Mouse (Mus musculus): ENCODE measurements around the gene Slc39a12. TPM values are rescaled to one million over a fixed set of nuclear protein-coding genes. Genes with fewer than 3 reads are reported as not detected.

Gene Slc39a12
- polyA plus RNA-seq (2012; rRNA removed), result 0.07 and 0.09 TPM in 2 replicates

DNA sequence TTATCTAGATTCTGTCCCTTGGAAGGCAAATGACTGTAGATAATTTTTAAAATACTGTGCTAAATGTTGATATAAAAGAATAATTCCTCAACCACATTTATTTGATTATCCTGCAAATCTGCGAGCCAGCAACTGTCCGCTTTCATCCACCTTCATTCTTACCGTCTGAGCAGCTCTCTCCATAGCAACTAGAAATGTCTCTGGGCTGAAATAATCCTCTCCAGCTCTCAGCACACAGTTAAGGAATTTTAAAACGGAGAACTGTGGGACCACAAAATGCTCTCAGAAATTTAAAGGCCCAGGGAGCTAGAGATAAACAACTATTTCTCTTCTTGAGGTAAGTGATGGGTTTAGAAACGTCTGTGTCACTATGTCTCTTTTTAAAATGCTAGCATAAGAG lies at the start of gene Slc39a12:
Gene Slc39a12, plus strand, starts transcription at position 155 of the 400 bp plus-strand sequence.
- no peak within 1 kb of the TSS for H3K4me3 ChIP-seq (ENCODE audit: control insufficient read depth, insufficient read depth, low read length)
- H3K27me3 ChIP-seq (ENCODE audit: control insufficient read depth, insufficient read depth, low read length), result no peaks in the 10 kb centered on the region
- no peaks in the 10 kb centered on the region for H3K4me1 ChIP-seq (replicated peaks; ENCODE audit: control insufficient read depth, insufficient read depth, low read length)
- no peak within 1 kb of the TSS for H3K27ac ChIP-seq (ENCODE audit: control insufficient read depth, insufficient read depth, low read length)
- WGBS, result 83% methylated on average over 5 of the region's 5 CpGs
- no peaks in the 10 kb centered on the region for H3K36me3 ChIP-seq (ENCODE audit: control insufficient read depth, insufficient read depth, low read length)
- DNase-seq, result no peak
- no peak for TF ChIP-seq CTCF (IDR thresholded peaks at IDR 0.05; ENCODE audit: borderline replicate concordance, control insufficient read depth, extremely low read depth, insufficient read depth, low read length, poor library complexity)
- no peak for TF ChIP-seq POLR2A (IDR thresholded peaks at IDR 0.05; ENCODE audit: control insufficient read depth, extremely low read depth, insufficient read depth, low read length, poor library complexity)

DNA sequence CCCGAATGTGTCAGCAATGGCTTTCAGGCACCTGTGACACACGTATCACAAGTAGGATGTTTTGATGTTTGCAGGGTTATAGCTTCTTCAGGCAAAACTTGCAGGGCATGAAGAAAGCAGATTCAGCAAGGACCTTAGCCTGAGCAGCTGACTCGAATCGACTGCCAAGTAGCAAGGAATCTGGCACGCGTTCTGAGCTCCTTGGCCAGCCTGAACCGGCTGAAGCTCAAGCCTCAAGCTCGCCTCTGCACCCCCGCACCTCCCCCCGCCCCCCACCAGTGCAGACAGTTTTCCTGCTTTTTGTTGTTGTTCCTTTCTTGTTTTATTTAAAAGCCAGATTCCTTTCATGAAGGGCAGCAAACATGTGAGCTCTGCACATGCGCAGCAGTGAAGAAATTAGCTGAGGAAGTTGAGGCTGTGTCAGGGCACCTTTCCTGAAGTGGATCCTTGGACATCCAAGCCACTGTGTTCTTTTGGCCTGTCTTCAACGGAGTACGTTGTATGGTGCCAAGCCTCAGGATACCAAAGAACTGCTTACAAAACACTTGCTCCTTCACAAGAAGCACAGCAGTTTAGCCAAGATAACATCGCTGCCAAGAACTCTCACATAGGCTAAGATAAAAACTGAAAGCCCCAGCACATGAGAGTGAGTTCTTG lies 46.3 kb upstream of the Slc39a12 start:
- no peaks in the 10 kb centered on the region for H3K36me3 ChIP-seq (ENCODE audit: control insufficient read depth, insufficient read depth, low read length)
- H3K4me1 ChIP-seq (replicated peaks; ENCODE audit: control insufficient read depth, insufficient read depth, low read length), result no peaks in the 10 kb centered on the region
- no peak overlapping the region for H3K27ac ChIP-seq (ENCODE audit: control insufficient read depth, insufficient read depth, low read length)
- TF ChIP-seq POLR2A (IDR thresholded peaks at IDR 0.05; ENCODE audit: control insufficient read depth, extremely low read depth, insufficient read depth, low read length, poor library complexity) (no peak), CTCF (IDR thresholded peaks at IDR 0.05; ENCODE audit: borderline replicate concordance, control insufficient read depth, extremely low read depth, insufficient read depth, low read length, poor library complexity) (no peak)
- no peak for DNase-seq
- no peak overlapping the region for H3K4me3 ChIP-seq (ENCODE audit: control insufficient read depth, insufficient read depth, low read length)
- H3K27me3 ChIP-seq (ENCODE audit: control insufficient read depth, insufficient read depth, low read length), result no peaks in the 10 kb centered on the region
- 90% methylated on average over 14 of the region's 14 CpGs for WGBS

DNA sequence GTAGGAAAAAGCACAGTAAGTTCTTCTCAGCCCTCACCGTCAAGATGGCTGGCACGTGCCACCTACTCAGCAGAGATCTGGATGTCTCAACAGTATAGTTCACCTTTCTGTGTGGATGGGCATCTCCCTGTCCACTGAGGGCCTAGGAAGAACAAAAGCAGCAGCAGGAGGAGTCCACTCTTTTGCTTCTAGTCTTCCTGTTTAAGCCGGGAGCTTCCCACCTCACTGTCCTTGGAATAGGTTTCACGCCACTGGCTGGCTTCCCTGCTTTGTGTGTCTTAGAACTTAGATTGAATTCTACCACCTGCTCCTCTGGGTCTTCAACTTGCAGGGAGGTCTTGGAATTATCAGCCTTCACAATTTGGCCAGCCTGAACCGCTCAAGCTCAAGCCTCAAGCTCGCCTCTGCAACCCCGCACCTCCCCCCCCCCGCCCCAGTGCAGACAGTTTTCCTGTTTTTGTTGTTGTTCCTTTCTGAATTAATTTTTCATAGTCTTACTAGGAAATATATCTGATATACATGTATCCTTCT lies 45.7 kb upstream of the Slc39a12 start:
- Histone ChIP-seq H3K27ac (ENCODE audit: control insufficient read depth, insufficient read depth, low read length) (no peak overlapping the region), H3K27me3 (ENCODE audit: control insufficient read depth, insufficient read depth, low read length) (no peaks in the 10 kb centered on the region), H3K4me3 (ENCODE audit: control insufficient read depth, insufficient read depth, low read length) (no peak overlapping the region), H3K36me3 (ENCODE audit: control insufficient read depth, insufficient read depth, low read length) (no peaks in the 10 kb centered on the region), H3K4me1 (replicated peaks; ENCODE audit: control insufficient read depth, insufficient read depth, low read length) (no peaks in the 10 kb centered on the region)
- TF ChIP-seq POLR2A (IDR thresholded peaks at IDR 0.05; ENCODE audit: control insufficient read depth, extremely low read depth, insufficient read depth, low read length, poor library complexity) (no peak), CTCF (IDR thresholded peaks at IDR 0.05; ENCODE audit: borderline replicate concordance, control insufficient read depth, extremely low read depth, insufficient read depth, low read length, poor library complexity) (no peak)
- 96% methylated on average over 8 of the region's 8 CpGs for WGBS
- DNase-seq, result no peak

DNA sequence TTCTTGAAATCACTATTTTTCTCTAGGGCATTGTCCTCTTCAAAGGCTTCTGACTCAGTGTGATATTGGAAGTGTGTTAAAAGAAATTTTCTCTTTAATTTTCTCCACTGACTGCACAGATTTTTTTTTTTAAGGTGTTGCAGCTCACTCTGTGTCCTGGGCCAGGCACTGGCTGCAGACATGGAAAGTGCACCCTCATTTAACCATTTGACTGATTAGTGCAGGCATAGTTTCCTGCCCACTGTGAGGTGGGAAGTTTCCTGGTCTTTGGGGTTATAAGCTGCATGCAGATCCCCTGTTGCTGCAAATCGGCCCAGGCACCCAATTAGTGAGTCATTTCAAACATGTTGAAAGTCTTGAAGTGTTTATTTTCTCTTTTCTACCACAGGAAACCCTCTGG lies 740 bp downstream of the Slc39a12 start:
- 11% methylated on average over 1 of the region's 1 CpGs for WGBS

DNA sequence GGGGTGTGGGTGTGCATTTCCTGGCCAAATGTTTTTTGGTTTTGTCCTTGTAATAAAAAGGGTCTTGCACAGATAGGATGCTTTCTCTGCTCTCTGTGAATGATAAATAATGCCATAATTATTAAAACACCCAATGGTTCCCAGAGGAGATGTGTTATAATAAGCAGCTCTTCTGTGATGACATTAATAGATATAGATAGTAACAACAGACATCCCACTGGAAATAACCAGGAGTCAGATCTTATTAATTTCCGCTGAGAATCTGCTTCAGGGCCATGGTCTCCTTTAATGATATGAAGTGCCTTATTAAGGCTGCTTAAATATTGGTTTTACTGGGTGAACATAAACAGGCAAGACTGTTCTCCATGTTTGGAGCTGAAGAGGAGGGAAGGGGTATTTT lies 2.8 kb downstream of the Slc39a12 start:
- no peak for DNase-seq
- Histone ChIP-seq H3K36me3 (ENCODE audit: control insufficient read depth, insufficient read depth, low read length) (no peaks in the 10 kb centered on the region), H3K4me3 (ENCODE audit: control insufficient read depth, insufficient read depth, low read length) (no peak overlapping the region), H3K27ac (ENCODE audit: control insufficient read depth, insufficient read depth, low read length) (no peak overlapping the region), H3K4me1 (replicated peaks; ENCODE audit: control insufficient read depth, insufficient read depth, low read length) (no peaks in the 10 kb centered on the region), H3K27me3 (ENCODE audit: control insufficient read depth, insufficient read depth, low read length) (no peaks in the 10 kb centered on the region)
- no peak for TF ChIP-seq POLR2A (IDR thresholded peaks at IDR 0.05; ENCODE audit: control insufficient read depth, extremely low read depth, insufficient read depth, low read length, poor library complexity)
- no peak for TF ChIP-seq CTCF (IDR thresholded peaks at IDR 0.05; ENCODE audit: borderline replicate concordance, control insufficient read depth, extremely low read depth, insufficient read depth, low read length, poor library complexity)
- 96% methylated on average over 1 of the region's 1 CpGs for WGBS

More for the DNA sequence above, 740 bp downstream of the Slc39a12 start:
- TF ChIP-seq CTCF (IDR thresholded peaks at IDR 0.05; ENCODE audit: borderline replicate concordance, control insufficient read depth, extremely low read depth, insufficient read depth, low read length, poor library complexity), result no peak
- TF ChIP-seq POLR2A (IDR thresholded peaks at IDR 0.05; ENCODE audit: control insufficient read depth, extremely low read depth, insufficient read depth, low read length, poor library complexity), result no peak
- no peaks in the 10 kb centered on the region for H3K36me3 ChIP-seq (ENCODE audit: control insufficient read depth, insufficient read depth, low read length)
- H3K4me1 ChIP-seq (replicated peaks; ENCODE audit: control insufficient read depth, insufficient read depth, low read length), result no peaks in the 10 kb centered on the region
- no peak for DNase-seq
- no peak overlapping the region for H3K27ac ChIP-seq (ENCODE audit: control insufficient read depth, insufficient read depth, low read length)
- H3K4me3 ChIP-seq (ENCODE audit: control insufficient read depth, insufficient read depth, low read length), result no peak overlapping the region
- H3K27me3 ChIP-seq (ENCODE audit: control insufficient read depth, insufficient read depth, low read length), result no peaks in the 10 kb centered on the region

DNA sequence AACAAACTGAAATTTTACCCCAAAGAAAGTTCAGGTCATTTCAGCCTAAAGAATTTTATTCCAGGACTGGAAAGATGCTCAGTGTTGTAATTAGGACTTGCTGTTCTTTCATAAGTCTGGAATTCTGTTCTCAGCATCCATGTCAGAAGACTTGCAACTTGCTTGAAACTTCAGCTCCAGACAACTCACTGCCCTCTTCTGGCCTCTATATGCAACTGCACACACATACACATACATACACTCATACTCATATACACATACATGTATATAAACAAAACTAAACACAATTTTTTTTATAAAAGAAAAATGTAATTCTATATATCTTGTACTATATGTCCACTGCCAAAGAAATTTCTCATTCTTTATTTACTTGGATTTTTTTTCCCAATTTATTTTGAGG lies 14.9 kb downstream of the Slc39a12 start:
- no peak for DNase-seq
- Histone ChIP-seq H3K36me3 (ENCODE audit: control insufficient read depth, insufficient read depth, low read length) (no peaks in the 10 kb centered on the region), H3K27me3 (ENCODE audit: control insufficient read depth, insufficient read depth, low read length) (no peaks in the 10 kb centered on the region), H3K27ac (ENCODE audit: control insufficient read depth, insufficient read depth, low read length) (no peak overlapping the region), H3K4me1 (replicated peaks; ENCODE audit: control insufficient read depth, insufficient read depth, low read length) (no peaks in the 10 kb centered on the region), H3K4me3 (ENCODE audit: control insufficient read depth, insufficient read depth, low read length) (no peak overlapping the region)
- TF ChIP-seq POLR2A (IDR thresholded peaks at IDR 0.05; ENCODE audit: control insufficient read depth, extremely low read depth, insufficient read depth, low read length, poor library complexity), result no peak
- TF ChIP-seq CTCF (IDR thresholded peaks at IDR 0.05; ENCODE audit: borderline replicate concordance, control insufficient read depth, extremely low read depth, insufficient read depth, low read length, poor library complexity), result no peak
